Mouse (Mus musculus) CD4-positive, CD25-positive, alpha-beta regulatory T cell (primary cell): ENCODE results near the gene Chrna5. TPM values are rescaled to one million over a fixed set of nuclear protein-coding genes. Genes with fewer than 3 reads are reported as not detected.

Experiments
- polyA plus RNA-seq: library from polyadenylated mRNA; unstranded; fragments of 100-300 nt; shearing (Covaris generic); gene quantifications from one replicate; pipeline ENCODE4 v1.2.1, GENCODE M21; 2017

Gene Chrna5
- not detected for polyA plus RNA-seq

GRCm38 (mm10) chr9:54980674-54981073 lies at the start of gene Chrna5:
TSS of gene Chrna5 (plus strand) at chr9:54980880.

GRCm38 (mm10) chr9:54950575-54951321 lies 29.9 kb upstream of the Chrna5 start, which contains the start of the genes Psma4 and AY074887:
TSS of gene Psma4 (plus strand) at chr9:54950790.
TSS of gene AY074887 (minus strand) at chr9:54950998.

GRCm38 (mm10) chr9:55026275-55026663 lies 45.6 kb downstream of the Chrna5 start, which contains the start of gene Chrna3:
TSS of gene Chrna3 (minus strand) at chr9:55026562.

GRCm38 (mm10) chr9:55048211-55048880 lies 67.7 kb downstream of the Chrna5 start, which contains the start of gene Chrnb4:
TSS of gene Chrnb4 (minus strand) at chr9:55048779.

Other genes with a start within 250 kb of the Chrna5 start
- gene Wdr61, start 246.4 kb upstream of the Chrna5 start, polyA plus RNA-seq: 98.0 TPM
- gene Crabp1, start 216.1 kb upstream of the Chrna5 start, polyA plus RNA-seq: not detected
- 22.3 TPM for gene Ireb2, start 117.1 kb upstream of the Chrna5 start, polyA plus RNA-seq
- gene Hykk, start 63.6 kb upstream of the Chrna5 start, polyA plus RNA-seq: 0.44 TPM
- 242 TPM for gene Psma4, start 30.1 kb upstream of the Chrna5 start, polyA plus RNA-seq
- gene AY074887, start 29.9 kb upstream of the Chrna5 start, polyA plus RNA-seq: 0.60 TPM
- gene Chrna3, start 45.7 kb downstream of the Chrna5 start, polyA plus RNA-seq: not detected
- gene Chrnb4, start 67.9 kb downstream of the Chrna5 start, polyA plus RNA-seq: 0.05 TPM
- 50.3 TPM for gene Ube2q2, start 168.0 kb downstream of the Chrna5 start, polyA plus RNA-seq
- 50.1 TPM for gene Fbxo22, start 228.0 kb downstream of the Chrna5 start, polyA plus RNA-seq